Mouse (Mus musculus): ENCODE measurements around the gene Gm17545. TPM values are rescaled to one million over a fixed set of nuclear protein-coding genes. Genes with fewer than 3 reads are reported as not detected.

Gm17545 gene
- polyA plus RNA-seq, 1 experiment = not detected

DNA sequence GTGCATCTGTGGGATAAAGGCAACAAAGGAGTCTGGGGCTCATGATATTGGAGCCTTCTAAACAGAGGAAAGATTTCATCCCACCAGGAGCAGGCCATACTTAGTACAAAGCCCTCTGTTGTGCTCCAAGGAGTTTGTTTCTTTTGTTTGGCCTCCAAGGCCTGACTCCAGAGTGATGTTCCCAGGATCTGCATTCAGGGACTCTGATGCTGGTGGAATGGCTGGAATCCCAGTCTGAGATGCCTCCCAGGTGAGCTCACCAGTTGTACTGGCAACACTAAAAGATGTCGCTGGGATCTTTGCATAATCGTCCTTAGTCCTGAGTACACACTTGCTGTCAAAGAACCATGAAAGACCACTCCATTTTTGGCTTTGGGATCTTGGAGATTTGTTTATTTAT is 20.0 kb upstream of the Gm17545 start:
- H3K4me1 ChIP-seq (ENCODE audit: control insufficient read depth, insufficient read depth, low read length) = peaks cover 3% of the 10 kb centered on the region; the same call in 1 of the 2 replicates
- 90% methylated on average over 2 of the region's 2 CpGs for WGBS
- TF ChIP-seq POLR2A (IDR thresholded peaks at IDR 0.05; ENCODE audit: insufficient read depth, low read depth, low read length) (no peak), CTCF (IDR thresholded peaks at IDR 0.05; ENCODE audit: insufficient read depth, low read depth, low read length) (no peak)
- no peak overlapping the region for H3K4me3 ChIP-seq (ENCODE audit: insufficient read depth, low read depth, low read length)
- no peak overlapping the region for H3K27ac ChIP-seq (ENCODE audit: insufficient read depth, low read depth, low read length)

DNA sequence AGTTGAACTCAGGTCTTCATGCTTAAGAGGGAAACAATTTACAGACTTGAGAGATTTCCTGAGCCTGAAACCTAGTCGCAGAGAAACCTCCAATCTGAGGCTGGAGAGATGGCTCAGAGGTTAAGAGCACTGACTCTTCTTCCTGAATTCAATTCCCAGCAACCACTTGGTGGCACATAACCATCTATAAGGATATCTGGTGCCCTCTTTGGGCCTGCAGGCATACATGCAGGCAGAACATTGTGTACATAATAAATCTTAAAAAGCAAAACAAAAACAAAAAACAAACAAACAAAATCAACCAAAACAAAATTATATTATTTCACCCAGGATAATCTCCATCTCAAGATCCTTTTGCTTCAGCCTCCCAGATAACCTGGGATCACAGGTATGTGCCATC is 15.3 kb upstream of the Gm17545 start:
- Histone ChIP-seq H3K4me3 (ENCODE audit: insufficient read depth, low read depth, low read length) (no peak overlapping the region), H3K27ac (ENCODE audit: insufficient read depth, low read depth, low read length) (no peak overlapping the region), H3K4me1 (ENCODE audit: control insufficient read depth, insufficient read depth, low read length) (no peaks in the 10 kb centered on the region)
- WGBS = 86% methylated on average over 1 of the region's 1 CpGs
- TF ChIP-seq CTCF (IDR thresholded peaks at IDR 0.05; ENCODE audit: insufficient read depth, low read depth, low read length) (no peak), POLR2A (IDR thresholded peaks at IDR 0.05; ENCODE audit: insufficient read depth, low read depth, low read length) (no peak)

DNA sequence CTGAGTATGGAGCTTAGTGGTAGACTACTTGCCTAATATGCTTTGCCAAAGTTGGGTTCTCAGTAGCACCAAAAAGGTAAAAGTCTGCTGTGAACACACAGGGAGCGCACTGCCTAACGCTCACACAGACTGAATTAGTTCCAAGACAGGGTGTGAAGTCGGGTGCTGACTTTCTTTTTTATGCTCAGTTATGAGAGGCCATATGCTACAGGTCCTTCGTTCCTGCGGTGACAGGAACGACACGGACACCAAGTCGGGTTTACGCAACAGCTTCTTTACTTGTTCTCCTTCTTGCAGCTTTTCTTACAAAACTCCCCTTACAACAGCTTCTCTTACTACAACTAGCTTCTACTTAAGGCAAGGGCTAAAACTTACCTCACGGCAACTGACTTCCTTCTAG is 10.9 kb upstream of the Gm17545 start:
- H3K27ac ChIP-seq (ENCODE audit: insufficient read depth, low read depth, low read length) = no peak overlapping the region
- H3K4me1 ChIP-seq (ENCODE audit: control insufficient read depth, insufficient read depth, low read length) = no peaks in the 10 kb centered on the region
- TF ChIP-seq CTCF (IDR thresholded peaks at IDR 0.05; ENCODE audit: insufficient read depth, low read depth, low read length) (no peak), POLR2A (IDR thresholded peaks at IDR 0.05; ENCODE audit: insufficient read depth, low read depth, low read length) (no peak)
- 90% methylated on average over 10 of the region's 10 CpGs for WGBS
- no peak overlapping the region for H3K4me3 ChIP-seq (ENCODE audit: insufficient read depth, low read depth, low read length)

DNA sequence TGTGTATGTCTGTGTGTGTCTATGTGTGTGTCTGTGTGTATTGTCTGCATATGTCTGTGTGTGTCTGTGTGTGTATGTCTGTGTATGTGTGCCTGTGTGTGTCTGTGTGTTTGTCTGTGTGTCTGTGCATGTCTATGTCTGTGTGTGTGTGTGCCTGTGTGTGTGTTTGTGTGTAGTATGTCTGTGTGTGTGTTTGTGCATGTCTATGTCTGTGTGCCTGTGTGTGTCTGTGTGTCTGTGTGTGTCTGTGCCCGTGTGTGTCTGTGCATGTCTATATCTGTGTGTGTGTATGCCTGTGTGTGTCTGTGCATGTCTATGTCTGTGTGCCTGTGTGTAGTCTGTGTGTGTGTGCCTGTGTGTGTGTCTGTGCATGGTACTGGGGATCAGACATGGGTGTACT is 9.0 kb upstream of the Gm17545 start:
- TF ChIP-seq CTCF (IDR thresholded peaks at IDR 0.05; ENCODE audit: insufficient read depth, low read depth, low read length) (no peak), POLR2A (IDR thresholded peaks at IDR 0.05; ENCODE audit: insufficient read depth, low read depth, low read length) (no peak)
- Histone ChIP-seq H3K27ac (ENCODE audit: insufficient read depth, low read depth, low read length) (no peak overlapping the region), H3K4me3 (ENCODE audit: insufficient read depth, low read depth, low read length) (no peak overlapping the region), H3K4me1 (ENCODE audit: control insufficient read depth, insufficient read depth, low read length) (no peaks in the 10 kb centered on the region)
- 92% methylated on average over 1 of the region's 1 CpGs for WGBS

DNA sequence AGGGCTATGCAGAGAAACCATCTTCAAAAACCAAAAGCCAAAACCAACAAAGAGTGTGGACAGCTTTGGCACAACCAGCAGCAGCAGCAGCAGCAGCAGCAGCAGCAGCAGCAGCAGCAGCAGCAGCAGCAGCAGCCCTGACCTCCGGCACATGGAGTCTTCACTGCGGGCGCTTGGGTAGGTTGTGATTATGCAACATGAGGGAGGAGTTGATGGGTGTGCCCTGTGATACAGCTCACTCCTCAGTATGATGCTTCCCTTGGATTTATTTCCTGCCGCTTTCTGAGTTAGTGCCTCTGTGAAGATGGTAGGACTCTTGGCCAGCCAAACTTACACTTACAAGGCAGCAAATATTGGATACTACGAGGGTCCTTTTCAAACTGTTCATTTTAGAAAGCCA is 6.9 kb upstream of the Gm17545 start:
- no peaks in the 10 kb centered on the region for H3K4me1 ChIP-seq (ENCODE audit: control insufficient read depth, insufficient read depth, low read length)
- H3K27ac ChIP-seq (ENCODE audit: insufficient read depth, low read depth, low read length) = no peak overlapping the region
- H3K4me3 ChIP-seq (ENCODE audit: insufficient read depth, low read depth, low read length) = no peak overlapping the region
- no peak for TF ChIP-seq CTCF (IDR thresholded peaks at IDR 0.05; ENCODE audit: insufficient read depth, low read depth, low read length)
- TF ChIP-seq POLR2A (IDR thresholded peaks at IDR 0.05; ENCODE audit: insufficient read depth, low read depth, low read length) = no peak
- WGBS = 73% methylated on average over 5 of the region's 5 CpGs

DNA sequence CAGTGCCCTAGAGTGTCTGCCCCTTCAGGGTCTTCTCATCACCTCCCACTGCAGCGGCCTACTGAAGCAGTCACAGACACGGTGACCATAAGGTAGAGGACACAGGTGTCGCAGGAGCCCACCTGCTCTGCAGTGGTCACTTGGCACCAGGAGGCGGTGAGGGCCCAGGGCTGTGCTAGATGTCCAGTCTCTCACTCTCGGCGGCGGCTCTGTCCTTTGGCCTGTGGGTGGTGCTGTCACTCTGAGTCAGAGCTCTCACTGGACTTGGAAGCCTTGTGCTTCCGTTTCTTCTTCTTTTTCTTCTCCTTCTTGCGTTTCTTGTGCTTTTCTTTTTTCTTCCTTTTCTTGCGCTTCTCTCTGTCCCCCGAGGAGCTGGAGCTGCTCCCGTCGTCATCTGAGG is 5.7 kb upstream of the Gm17545 start:
- 82% methylated on average over 13 of the region's 13 CpGs for WGBS
- TF ChIP-seq CTCF (IDR thresholded peaks at IDR 0.05; ENCODE audit: insufficient read depth, low read depth, low read length) = no peak
- TF ChIP-seq POLR2A (IDR thresholded peaks at IDR 0.05; ENCODE audit: insufficient read depth, low read depth, low read length) = no peak
- no peak overlapping the region for H3K27ac ChIP-seq (ENCODE audit: insufficient read depth, low read depth, low read length)
- no peaks in the 10 kb centered on the region; the same call in 1 of the 2 replicates for H3K4me1 ChIP-seq (ENCODE audit: control insufficient read depth, insufficient read depth, low read length)
- no peak overlapping the region for H3K4me3 ChIP-seq (ENCODE audit: insufficient read depth, low read depth, low read length)

DNA sequence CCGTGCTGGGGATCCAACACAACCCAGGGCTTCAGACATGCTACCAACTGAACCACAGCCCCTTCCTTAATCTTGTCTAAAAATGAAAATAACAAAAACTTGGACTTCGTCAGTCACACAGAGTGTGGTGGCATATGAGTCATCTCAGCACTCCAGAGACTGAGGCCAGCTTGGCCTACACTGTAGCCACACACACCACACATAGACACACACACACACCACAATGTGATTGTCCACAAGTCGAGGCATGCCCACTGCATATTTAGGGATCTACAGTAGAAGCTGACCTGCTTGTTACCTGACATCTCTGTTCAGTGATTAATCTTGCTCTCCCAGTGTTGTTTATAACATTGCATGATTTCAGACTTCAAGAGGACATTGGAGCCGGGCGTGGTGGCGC is 4.9 kb upstream of the Gm17545 start:
- H3K27ac ChIP-seq (ENCODE audit: insufficient read depth, low read depth, low read length) = no peak overlapping the region
- 92% methylated on average over 6 of the region's 6 CpGs for WGBS

DNA sequence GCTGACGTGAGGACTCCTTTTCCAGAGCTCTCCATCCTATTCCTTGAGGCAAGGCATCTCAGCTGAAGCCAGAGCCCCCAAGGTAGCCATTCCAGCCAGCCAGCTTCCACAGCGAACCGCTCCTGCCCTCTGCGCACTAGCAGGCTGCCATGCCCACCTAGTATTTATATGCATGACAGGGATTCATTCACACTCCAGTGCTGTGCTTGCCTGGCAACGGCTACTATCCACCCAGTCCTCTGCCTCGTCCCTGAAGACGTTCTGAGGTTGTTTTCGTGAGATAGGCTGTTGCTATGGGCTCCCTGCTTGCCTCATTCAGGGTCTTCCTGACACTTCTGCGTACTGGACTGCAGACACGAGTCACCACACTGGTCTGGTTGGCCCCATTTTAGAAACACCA is 1.4 kb upstream of the Gm17545 start:
- TF ChIP-seq POLR2A (IDR thresholded peaks at IDR 0.05; ENCODE audit: insufficient read depth, low read depth, low read length) = no peak
- no peak for TF ChIP-seq CTCF (IDR thresholded peaks at IDR 0.05; ENCODE audit: insufficient read depth, low read depth, low read length)
- WGBS = 84% methylated on average over 10 of the region's 10 CpGs
- H3K4me3 ChIP-seq (ENCODE audit: insufficient read depth, low read depth, low read length) = no peak overlapping the region
- H3K4me1 ChIP-seq (ENCODE audit: control insufficient read depth, insufficient read depth, low read length) = no peaks in the 10 kb centered on the region; the same call in 1 of the 2 replicates
- H3K27ac ChIP-seq (ENCODE audit: insufficient read depth, low read depth, low read length) = no peak overlapping the region

More for the DNA sequence above, 4.9 kb upstream of the Gm17545 start:
- H3K4me1 ChIP-seq (ENCODE audit: control insufficient read depth, insufficient read depth, low read length) = no peaks in the 10 kb centered on the region; the same call in 1 of the 2 replicates
- no peak overlapping the region for H3K4me3 ChIP-seq (ENCODE audit: insufficient read depth, low read depth, low read length)
- TF ChIP-seq CTCF (IDR thresholded peaks at IDR 0.05; ENCODE audit: insufficient read depth, low read depth, low read length) = no peak
- no peak for TF ChIP-seq POLR2A (IDR thresholded peaks at IDR 0.05; ENCODE audit: insufficient read depth, low read depth, low read length)

DNA sequence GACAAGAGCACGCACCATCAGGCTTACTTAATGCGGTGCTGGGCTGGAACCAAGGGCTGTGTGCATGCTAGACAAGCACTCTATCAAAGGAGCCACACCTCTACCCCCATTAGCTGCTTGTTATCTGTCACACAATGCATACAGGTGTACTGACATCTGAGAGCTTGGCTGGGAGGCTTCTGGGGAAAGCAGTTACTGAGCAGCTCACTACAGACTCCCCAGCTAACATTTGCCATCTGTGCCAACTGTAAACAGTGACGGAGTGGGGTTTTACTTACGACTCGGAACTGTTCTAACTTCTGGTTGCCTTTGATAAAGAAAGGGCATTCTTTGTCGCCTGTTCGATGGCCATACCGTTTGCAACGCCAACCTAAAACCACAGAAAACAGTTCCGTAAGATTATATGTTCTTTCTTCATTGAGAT is 577 bp upstream of the Gm17545 start:
- Histone ChIP-seq H3K4me3 (ENCODE audit: insufficient read depth, low read depth, low read length) (no peak overlapping the region), H3K4me1 (ENCODE audit: control insufficient read depth, insufficient read depth, low read length) (no peaks in the 10 kb centered on the region; the same call in 1 of the 2 replicates), H3K27ac (ENCODE audit: insufficient read depth, low read depth, low read length) (no peak overlapping the region)
- WGBS = 86% methylated on average over 10 of the region's 10 CpGs
- TF ChIP-seq CTCF (IDR thresholded peaks at IDR 0.05; ENCODE audit: insufficient read depth, low read depth, low read length) = no peak
- no peak for TF ChIP-seq POLR2A (IDR thresholded peaks at IDR 0.05; ENCODE audit: insufficient read depth, low read depth, low read length)

DNA sequence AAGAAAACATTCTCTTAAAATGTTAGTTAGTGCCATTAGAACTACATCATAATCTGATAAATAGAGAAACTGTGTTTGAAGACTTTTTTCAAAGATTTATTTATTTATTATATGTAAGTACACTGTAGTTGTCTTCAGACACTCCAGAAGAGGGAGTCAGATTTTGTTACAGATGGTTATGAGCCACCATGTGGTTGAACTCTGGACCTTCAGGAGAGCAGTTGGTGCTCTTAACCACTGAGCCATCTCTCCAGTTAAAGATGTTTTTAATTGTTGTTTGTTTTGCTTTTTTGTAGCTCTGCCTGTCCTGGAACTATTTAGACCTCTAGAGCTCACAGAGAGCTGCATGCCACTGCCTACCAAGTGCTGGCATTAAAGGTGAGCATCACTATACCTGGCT is 951 bp downstream of the Gm17545 start:
- H3K4me3 ChIP-seq (ENCODE audit: insufficient read depth, low read depth, low read length) = no peak overlapping the region
- TF ChIP-seq POLR2A (IDR thresholded peaks at IDR 0.05; ENCODE audit: insufficient read depth, low read depth, low read length) (no peak), CTCF (IDR thresholded peaks at IDR 0.05; ENCODE audit: insufficient read depth, low read depth, low read length) (no peak)
- H3K4me1 ChIP-seq (ENCODE audit: control insufficient read depth, insufficient read depth, low read length) = no peaks in the 10 kb centered on the region; the same call in 1 of the 2 replicates
- H3K27ac ChIP-seq (ENCODE audit: insufficient read depth, low read depth, low read length) = no peak overlapping the region

All from olfactory bulb, adult 2 months (tissue).